Mouse (Mus musculus) ES-E14 (cell line): Measurements from ENCODE around the gene Grhl3.

ENCODE experiments used
- CHD2 ChIP-seq: IDR thresholded peaks from 2 replicates; pipeline ENCODE4 v1.6.1; 2014; ENCODE audit warnings: mild to moderate bottlenecking, low read depth, low read length, inconsistent platforms
- HCFC1 ChIP-seq: IDR thresholded peaks from 2 replicates; pipeline ENCODE4 v1.6.1; 2012; ENCODE audit warnings: low read length, inconsistent platforms, borderline replicate concordance; ENCODE audit not compliant: insufficient read depth
- MAFK ChIP-seq: IDR thresholded peaks from 2 replicates; pipeline ENCODE4 v1.6.1; 2014; ENCODE audit warnings: mild to moderate bottlenecking, low read depth, low read length, inconsistent platforms; ENCODE audit not compliant: insufficient read depth
- ZC3H11A ChIP-seq: IDR thresholded peaks from 2 replicates; pipeline ENCODE4 v1.6.1; 2012; ENCODE audit warnings: low read depth, mild to moderate bottlenecking, inconsistent platforms, low read length, borderline replicate concordance
- ZNF384 ChIP-seq: IDR thresholded peaks from 2 replicates; pipeline ENCODE4 v1.6.1; 2012; ENCODE audit warnings: low read depth, low read length, inconsistent platforms

DNA sequence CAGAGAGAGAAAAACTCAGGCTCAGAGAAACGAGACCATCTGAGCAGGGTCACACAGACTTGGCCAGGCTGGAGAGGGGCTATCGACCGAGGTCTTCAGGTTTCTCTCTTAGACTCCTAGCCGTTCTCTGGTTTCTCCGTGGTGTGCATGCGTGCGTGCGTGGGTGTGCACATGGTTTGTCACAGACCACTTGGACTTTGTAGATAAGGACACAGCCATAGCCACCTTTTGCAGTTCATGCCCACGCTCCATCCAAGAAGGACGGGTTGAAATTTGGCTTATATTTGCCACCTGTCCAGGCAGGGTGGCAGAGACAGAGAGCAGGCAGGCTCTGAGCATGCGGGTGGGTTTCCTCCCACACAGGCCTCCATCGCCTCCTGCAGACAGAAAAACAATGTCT, 48.4 kb downstream of the Grhl3 start:
- TF ChIP-seq ZNF384 (no peak), ZC3H11A (no peak), HCFC1 (no peak), MAFK (no peak), CHD2 (no peak)
